In the genomic region with DNA sequence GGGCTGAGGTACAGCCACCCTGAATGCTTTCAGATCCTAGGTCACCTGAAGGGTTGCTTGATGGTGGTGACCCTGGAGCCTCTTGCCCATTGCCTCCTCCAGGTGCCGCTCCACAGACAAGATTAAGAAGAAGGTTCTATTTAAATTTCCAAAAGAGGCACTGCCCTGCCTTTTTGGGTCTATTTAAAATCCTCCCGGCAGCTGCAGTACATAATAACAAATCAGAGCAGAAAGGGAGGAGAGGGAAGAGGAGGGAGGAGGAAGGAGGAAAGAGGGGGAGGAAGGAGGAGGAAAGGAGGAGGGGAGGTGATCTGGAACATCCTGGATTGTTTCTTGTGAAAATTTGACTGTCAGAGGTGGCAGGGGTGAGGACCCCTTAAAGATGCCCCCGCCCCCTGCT, we compare ENCODE assay signal across 14 mouse cellular contexts.
"Had no signal": no experiment of that assay in that cellular context is flagged by ENCODE, and none has a peak within 500 bp of the region (broad histone marks: within the 10 kb centered on the region; RNA-seq: fewer than 3 reads in every experiment).

No protein-coding gene starts in this region.

- H3K9me3 ChIP-seq: limb, embryonic 12.5 days; liver, embryonic 13.5 days; lung, embryonic 15.5 days; midbrain, embryonic 12.5 days had no signal

- H3K4me1 ChIP-seq: liver, embryonic 13.5 days; lung, embryonic 15.5 days; megakaryocyte, embryonic 14.5 days; midbrain, embryonic 12.5 days had no signal

- H3K36me3 ChIP-seq: limb, embryonic 12.5 days; liver, embryonic 13.5 days; lung, embryonic 15.5 days; midbrain, embryonic 12.5 days had no signal

- H3K9ac ChIP-seq: limb, embryonic 12.5 days; liver, embryonic 13.5 days; liver, postnatal 0 days; lung, embryonic 15.5 days; midbrain, embryonic 12.5 days had no signal

- ATAC-seq: intestine, postnatal 0 days; liver, postnatal 0 days had no signal

- H3K4me3 ChIP-seq: limb, embryonic 12.5 days; liver, embryonic 13.5 days; lung, embryonic 15.5 days; megakaryocyte, embryonic 14.5 days; midbrain, embryonic 12.5 days had no signal

- H3K27me3 ChIP-seq: limb, embryonic 12.5 days; liver, embryonic 13.5 days; lung, embryonic 15.5 days; megakaryocyte, embryonic 14.5 days; midbrain, embryonic 12.5 days had no signal

- DNase-seq: kidney, postnatal 10 days; liver; liver, embryonic 13.5 days; liver, postnatal 0 days; lung, postnatal 14 days; thymus, adult 18-20 months; thymus, postnatal 14 days had no signal

- H3K27ac ChIP-seq: limb, embryonic 12.5 days; liver, embryonic 13.5 days; lung, embryonic 15.5 days; macrophage; midbrain, embryonic 12.5 days; stomach, postnatal 0 days had no signal

- H3K4me2 ChIP-seq: limb, embryonic 12.5 days; liver, embryonic 13.5 days; lung, embryonic 15.5 days; midbrain, embryonic 12.5 days had no signal
